Mouse (Mus musculus) kidney, embryonic 16.5 days (tissue): ENCODE measurements around the gene Aplp1. TPM values are rescaled to one million over a fixed set of nuclear protein-coding genes. Genes with fewer than 3 reads are reported as not detected.

Experiments
- ATAC-seq: fragments of 200-750 bp; cut with Nextera tagmentation; 2 replicates; pipeline ENCODE4 v1.8.0; 2017; ENCODE audit warnings: moderate TSS enrichment; ENCODE audit not compliant: low FRiP score, low TSS enrichment
- H3K27ac ChIP-seq: fragments of 300-500 bp; sonication (generic); 2 replicates; pipeline ENCODE4 v1.5.1; 2014; ENCODE audit warnings: low read length
- H3K27me3 ChIP-seq: fragments of 300-500 bp; sonication (generic); 2 replicates; pipeline ENCODE4 v1.6.1; 2014; ENCODE audit warnings: low read length, control low read depth, mixed read lengths; ENCODE audit not compliant: insufficient read depth
- H3K36me3 ChIP-seq: fragments of 300-500 bp; sonication (generic); 2 replicates; pipeline ENCODE4 v1.6.1; 2014; ENCODE audit warnings: low read length, control low read depth, mixed read lengths; ENCODE audit not compliant: insufficient read depth
- H3K4me1 ChIP-seq: fragments of 300-500 bp; sonication (generic); 2 replicates; pipeline ENCODE4 v1.6.1; 2014; ENCODE audit warnings: low read length, control low read depth, mixed read lengths; ENCODE audit not compliant: insufficient read depth
- H3K4me2 ChIP-seq: fragments of 300-500 bp; sonication (generic); replicated peaks from 2 replicates; pipeline ENCODE4 v1.6.1; 2014; ENCODE audit warnings: low read depth, low read length
- H3K4me3 ChIP-seq: fragments of 300-500 bp; sonication (generic); 2 replicates; pipeline ENCODE4 v1.5.1; 2014; ENCODE audit warnings: mild to moderate bottlenecking, low read length
- H3K9ac ChIP-seq: fragments of 300-500 bp; sonication (generic); replicated peaks from 2 replicates; pipeline ENCODE4 v1.6.1; 2014; ENCODE audit warnings: low read length
- H3K9me3 ChIP-seq: fragments of 300-500 bp; sonication (generic); 2 replicates; pipeline ENCODE4 v1.6.1; 2016; ENCODE audit warnings: low read length, control low read depth
- WGBS: fragments of 180-500 bp; shearing (Covaris S2); extraction: QIAGEN DNeasy Blood & Tissue Kit; methylation state at CpG from one replicate; pipeline ENCODE4 v1.1.7; 2014; 5-methylcytosine and 5-hydroxymethylcytosine counted together
- polyA plus RNA-seq: library from polyadenylated mRNA; unstranded; fragments of >200 nt; fragmentation: Nextera tagmentation; extraction: Ambion mirVana; gene quantifications from 2 replicates; pipeline ENCODE4 v1.2.1, GENCODE M21; 2015

The Aplp1 gene
- polyA plus RNA-seq, 1 experiment from 2014 or later = 27.9 TPM

DNA sequence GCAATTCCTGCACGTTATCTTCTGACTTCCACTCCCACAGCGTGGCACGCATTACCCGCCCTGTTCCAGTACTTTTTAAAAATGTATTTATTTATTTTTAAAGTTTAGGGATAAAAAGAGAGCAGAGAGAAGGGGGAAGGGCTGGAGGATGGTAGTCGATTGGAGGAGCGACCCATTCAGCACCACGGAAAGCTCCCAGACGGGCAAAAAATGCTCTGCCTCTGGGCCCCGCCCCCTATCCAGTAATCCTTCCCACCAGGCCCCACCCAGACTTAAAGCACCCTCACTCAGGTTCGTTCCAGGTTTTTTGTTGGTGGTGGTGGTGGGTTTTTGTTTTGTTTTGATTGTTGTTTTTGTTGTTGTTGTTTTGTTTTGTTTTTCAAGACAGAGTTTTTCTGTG is 11.1 kb downstream of the Aplp1 start:
- Histone ChIP-seq H3K9ac (no peak overlapping the region), H3K36me3 (no peaks in the 10 kb centered on the region), H3K4me2 (no peak overlapping the region), H3K27me3 (peaks cover 15% of the 10 kb centered on the region), H3K9me3 (no peaks in the 10 kb centered on the region), H3K4me3 (no peak overlapping the region), H3K4me1 (no peaks in the 10 kb centered on the region), H3K27ac (no peak overlapping the region)
- 2% methylated on average over 10 of the region's 10 CpGs for WGBS
- ATAC-seq = no peak

DNA sequence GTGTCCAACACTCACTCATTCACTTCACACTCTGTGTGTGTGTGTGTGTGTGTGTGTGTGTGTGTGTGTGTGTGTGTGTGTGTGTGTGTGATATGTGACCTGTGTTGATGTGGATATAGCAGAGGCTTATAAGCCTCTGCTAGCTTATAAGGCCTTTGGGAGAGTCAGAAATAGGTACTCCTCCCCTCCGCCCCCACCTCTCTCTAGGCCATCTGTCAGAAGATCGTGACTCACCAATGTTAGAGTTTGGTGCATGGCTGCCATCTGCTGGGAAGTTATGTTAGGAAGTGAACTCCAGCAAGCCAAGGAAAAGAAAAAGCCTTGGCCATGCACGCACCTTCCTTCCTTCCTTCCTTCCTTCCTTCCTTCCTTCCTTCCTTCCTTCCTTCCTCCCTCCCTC is 13.5 kb downstream of the Aplp1 start:
- no peak overlapping the region for H3K4me3 ChIP-seq
- H3K27me3 ChIP-seq = peaks cover 13% of the 10 kb centered on the region
- peak; percentile 49; the same call in 1 of the 2 replicates for ATAC-seq
- no peak overlapping the region for H3K9ac ChIP-seq
- H3K9me3 ChIP-seq = no peaks in the 10 kb centered on the region
- no peaks in the 10 kb centered on the region for H3K36me3 ChIP-seq
- H3K4me1 ChIP-seq = no peaks in the 10 kb centered on the region
- no peak overlapping the region for H3K4me2 ChIP-seq
- WGBS = 20% methylated on average over 3 of the region's 3 CpGs
- no peak overlapping the region for H3K27ac ChIP-seq

DNA sequence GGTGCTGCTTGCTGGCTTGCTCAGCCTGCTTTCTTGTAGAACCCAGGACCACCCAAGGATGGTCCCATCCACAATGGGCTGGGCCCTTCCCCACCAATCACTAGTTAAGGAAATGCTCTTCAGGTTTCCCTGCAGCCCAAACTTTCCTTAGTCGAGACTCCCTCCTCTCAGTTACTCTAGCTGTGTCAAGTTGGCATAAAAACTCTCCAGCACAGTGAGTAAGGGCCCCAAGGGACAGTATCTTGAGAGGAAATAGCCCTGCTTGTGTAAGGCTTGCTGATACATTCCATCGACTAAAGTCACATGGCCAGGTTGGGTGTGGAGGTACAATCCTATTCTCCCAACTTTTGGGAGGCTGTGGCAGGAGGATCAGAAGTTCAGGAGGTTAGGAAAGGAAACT is 15.1 kb downstream of the Aplp1 start:
- no peak for ATAC-seq
- H3K4me2 ChIP-seq = no peak overlapping the region
- no peaks in the 10 kb centered on the region for H3K27me3 ChIP-seq
- H3K36me3 ChIP-seq = peaks cover 3% of the 10 kb centered on the region; the same call in 1 of the 2 replicates
- 44% methylated on average over 2 of the region's 2 CpGs for WGBS
- no peaks in the 10 kb centered on the region for H3K9me3 ChIP-seq
- no peak overlapping the region for H3K27ac ChIP-seq
- H3K4me1 ChIP-seq = no peaks in the 10 kb centered on the region
- H3K9ac ChIP-seq = no peak overlapping the region
- H3K4me3 ChIP-seq = no peak overlapping the region

DNA sequence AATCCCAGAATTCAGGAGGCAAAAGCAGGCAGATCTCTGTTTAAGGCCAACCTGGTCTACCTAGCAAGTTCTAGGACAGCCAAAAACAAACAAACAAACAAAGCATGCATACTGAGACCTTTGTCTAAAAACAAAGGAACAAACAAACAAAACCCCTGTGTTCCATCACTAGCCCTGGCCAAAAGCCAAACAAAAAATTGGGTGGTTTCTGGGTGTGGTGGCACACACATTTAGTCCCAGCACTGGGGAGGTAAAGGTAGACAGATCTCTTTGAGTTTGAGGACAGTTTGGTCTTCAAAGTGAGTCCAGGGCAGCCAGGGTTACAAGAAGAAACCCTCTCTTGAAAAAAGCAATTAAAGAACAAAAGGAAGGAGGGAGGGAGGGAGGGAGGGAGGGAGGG is 16.0 kb downstream of the Aplp1 start:
- peaks cover 3% of the 10 kb centered on the region; the same call in 1 of the 2 replicates for H3K36me3 ChIP-seq
- no peaks in the 10 kb centered on the region for H3K9me3 ChIP-seq
- H3K4me3 ChIP-seq = no peak overlapping the region
- no peak overlapping the region for H3K4me2 ChIP-seq
- ATAC-seq = no peak
- no peaks in the 10 kb centered on the region for H3K27me3 ChIP-seq
- H3K4me1 ChIP-seq = no peaks in the 10 kb centered on the region
- no peak overlapping the region for H3K27ac ChIP-seq
- no peak overlapping the region for H3K9ac ChIP-seq

DNA sequence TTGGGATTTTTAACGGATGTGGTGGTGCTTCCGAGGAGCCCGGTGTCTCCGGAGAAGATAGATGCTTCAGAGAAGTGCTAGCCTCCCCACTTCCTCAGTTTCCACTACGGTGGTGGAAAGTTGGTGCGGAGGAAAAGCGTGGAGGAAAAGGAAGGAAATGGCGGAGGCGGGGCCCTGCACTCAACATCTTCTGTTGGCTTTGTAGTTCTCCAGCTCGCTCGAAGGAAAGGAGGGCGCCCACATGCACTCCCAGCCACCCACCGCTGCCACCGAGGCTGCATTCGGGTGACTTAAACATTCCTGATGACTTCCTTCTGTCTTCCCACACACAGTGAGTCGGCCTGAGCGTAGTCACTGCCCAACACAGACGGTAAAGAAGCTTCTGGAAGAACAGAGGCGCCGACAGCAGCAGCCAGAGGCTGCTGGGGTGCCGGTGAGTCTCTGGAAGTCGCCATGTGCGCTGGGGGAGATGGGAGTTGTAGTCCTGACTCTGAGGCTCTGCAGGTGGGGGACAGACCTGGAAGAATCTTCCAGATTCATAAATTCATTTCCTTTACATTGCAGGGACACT is 22.2 kb downstream of the Aplp1 start:
- Histone ChIP-seq H3K4me3 (peak overlapping the region; percentile 58), H3K9me3 (peaks cover 8% of the 10 kb centered on the region; the same call in 1 of the 2 replicates), H3K27ac (peak overlapping the region; percentile 61; the same call in 1 of the 2 replicates), H3K36me3 (peaks cover 3% of the 10 kb centered on the region; the same call in 1 of the 2 replicates), H3K9ac (peak overlapping the region; percentile 73), H3K4me1 (peaks cover 17% of the 10 kb centered on the region), H3K27me3 (no peaks in the 10 kb centered on the region), H3K4me2 (peak overlapping the region; percentile 96)
- 45% methylated on average over 23 of the region's 23 CpGs for WGBS
- ATAC-seq = no peak

DNA sequence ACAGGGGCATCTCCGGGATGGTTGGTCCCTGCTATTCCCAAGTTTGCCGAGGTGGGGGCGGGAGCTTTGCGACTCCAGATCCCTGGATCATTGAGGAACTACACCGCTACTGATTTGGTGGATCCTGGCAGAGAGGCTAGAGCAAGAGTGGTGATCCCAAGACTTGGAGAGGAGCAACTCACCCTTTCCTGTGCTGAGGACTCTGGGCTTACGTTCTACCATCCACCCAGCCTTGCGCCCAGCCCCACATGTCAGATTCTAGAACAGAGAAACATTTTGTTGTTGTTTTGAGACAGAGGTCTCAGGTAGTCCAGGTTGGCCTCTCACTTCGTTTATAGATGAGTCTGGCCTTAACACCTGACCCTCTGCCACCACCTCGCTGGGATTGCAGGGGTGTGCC is 22.8 kb downstream of the Aplp1 start:
- Histone ChIP-seq H3K27me3 (no peaks in the 10 kb centered on the region), H3K27ac (peak overlapping the region; percentile 61; the same call in 1 of the 2 replicates), H3K9me3 (peaks cover 8% of the 10 kb centered on the region; the same call in 1 of the 2 replicates), H3K36me3 (peaks cover 3% of the 10 kb centered on the region; the same call in 1 of the 2 replicates), H3K4me3 (peak overlapping the region; percentile 58), H3K4me1 (peaks cover 17% of the 10 kb centered on the region), H3K9ac (peak overlapping the region; percentile 73), H3K4me2 (peak overlapping the region; percentile 96)
- ATAC-seq = no peak
- 11% methylated on average over 9 of the region's 9 CpGs for WGBS

DNA sequence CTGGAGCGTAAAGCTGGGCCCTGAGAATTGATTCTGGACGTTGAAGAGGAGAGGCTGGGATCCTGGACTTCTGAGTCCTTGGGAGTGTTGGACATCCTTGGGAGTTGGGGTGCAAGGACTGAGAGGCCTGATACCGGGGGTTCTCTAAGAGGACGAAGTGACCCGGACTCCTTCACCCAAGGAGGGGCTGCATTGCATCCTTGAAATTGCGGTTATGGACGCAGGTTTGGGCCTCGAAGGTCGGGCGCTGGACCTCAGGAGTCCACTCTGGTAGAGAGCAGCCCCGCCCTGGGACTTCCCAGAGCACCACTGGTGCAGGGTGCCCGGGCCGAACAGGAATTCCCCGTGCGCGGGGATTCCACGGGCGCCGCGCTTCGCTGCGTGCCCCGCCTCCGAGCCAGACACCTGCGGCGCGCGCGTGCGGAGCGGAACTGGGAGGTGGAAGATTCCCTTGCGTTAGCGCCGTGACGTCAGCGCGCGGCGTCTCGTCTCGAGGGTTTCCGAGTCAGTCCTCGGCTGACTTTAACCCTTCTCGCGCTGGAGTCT is 23.4 kb downstream of the Aplp1 start:
- Histone ChIP-seq H3K9ac (peak overlapping the region; percentile 73), H3K27ac (peak overlapping the region; percentile 63; the same call in 1 of the 2 replicates), H3K4me1 (peaks cover 17% of the 10 kb centered on the region), H3K4me2 (peak overlapping the region; percentile 96), H3K9me3 (peaks cover 8% of the 10 kb centered on the region; the same call in 1 of the 2 replicates), H3K4me3 (peak overlapping the region; percentile 58), H3K27me3 (no peaks in the 10 kb centered on the region), H3K36me3 (peaks cover 3% of the 10 kb centered on the region; the same call in 1 of the 2 replicates)
- 0% methylated on average over 44 of the region's 45 CpGs for WGBS
- peak; percentile 73 for ATAC-seq

DNA sequence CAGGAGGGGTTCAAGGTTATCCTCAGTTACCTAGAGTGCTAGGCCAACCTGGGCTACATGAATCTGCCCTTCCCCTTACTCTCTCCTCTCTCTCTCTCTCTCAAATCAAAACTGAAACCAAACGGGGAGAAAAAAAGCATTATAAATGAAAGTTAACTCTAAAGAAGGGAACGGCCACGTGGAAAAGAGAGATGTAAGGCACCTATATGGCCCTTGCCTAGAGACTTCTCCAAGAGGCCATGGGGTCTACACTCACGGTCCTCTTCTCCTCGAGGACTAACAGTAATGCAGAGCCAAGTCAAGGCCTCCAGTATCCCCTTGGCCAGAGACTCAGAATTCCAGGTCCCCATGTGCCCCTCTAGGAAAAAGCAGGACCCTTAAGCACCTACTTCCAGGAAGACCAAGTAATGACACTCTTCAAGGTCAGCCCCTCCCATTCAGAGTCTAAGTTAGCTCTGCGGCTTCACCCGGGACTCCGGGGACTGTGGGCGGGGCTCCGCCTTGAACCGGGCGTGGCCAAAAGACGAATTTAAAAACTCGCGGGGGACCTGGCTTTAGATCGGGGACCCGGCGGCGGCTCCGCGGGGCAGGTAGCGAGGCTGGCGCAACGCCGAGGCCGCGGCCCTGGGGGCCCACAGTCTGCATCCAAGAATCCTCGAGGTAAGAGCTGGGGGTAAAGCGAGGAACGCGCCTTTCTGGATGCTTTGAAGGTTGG is 24.0 kb downstream of the Aplp1 start, which contains the start of gene Nfkbid:
Gene Nfkbid (plus strand): TSS at position 558 of the 715 bp plus-strand sequence.
- peaks cover 17% of the 10 kb centered on the region for H3K4me1 ChIP-seq
- WGBS = 10% methylated on average over 31 of the region's 31 CpGs
- peak within 1 kb of the TSS; percentile 58 for H3K4me3 ChIP-seq
- peak within 1 kb of the TSS; percentile 96 for H3K4me2 ChIP-seq
- H3K36me3 ChIP-seq = peaks cover 3% of the 10 kb centered on the region; the same call in 1 of the 2 replicates
- peak within 1 kb of the TSS; percentile 73 for H3K9ac ChIP-seq
- H3K27ac ChIP-seq = peak within 1 kb of the TSS; percentile 63; the same call in 1 of the 2 replicates
- H3K27me3 ChIP-seq = no peaks in the 10 kb centered on the region
- no peak; the same call in 1 of the 2 replicates for ATAC-seq
- peaks cover 8% of the 10 kb centered on the region; the same call in 1 of the 2 replicates for H3K9me3 ChIP-seq

DNA sequence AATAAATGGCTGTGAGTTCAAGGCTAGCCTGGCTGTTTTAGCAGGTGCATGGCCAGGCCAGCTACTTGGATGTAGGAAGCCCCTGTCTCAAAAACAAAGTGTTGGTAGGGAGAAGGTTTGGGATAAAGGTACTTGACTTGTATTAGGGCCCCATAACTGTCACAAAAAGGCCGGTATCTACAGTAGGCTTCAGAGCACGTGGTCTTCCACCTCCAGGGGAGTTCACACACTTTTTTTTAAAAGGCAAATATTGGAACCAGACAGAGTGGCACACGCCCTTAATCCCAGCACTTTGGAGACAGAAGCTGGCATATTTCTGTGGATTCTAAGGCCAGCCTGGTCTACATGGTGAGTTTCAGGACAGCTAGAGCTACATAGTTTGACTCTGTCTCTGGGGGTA is 24.7 kb downstream of the Aplp1 start:
- Histone ChIP-seq H3K27me3 (no peaks in the 10 kb centered on the region), H3K27ac (no peak overlapping the region), H3K4me2 (no peak overlapping the region), H3K9ac (no peak overlapping the region), H3K9me3 (peaks cover 8% of the 10 kb centered on the region; the same call in 1 of the 2 replicates), H3K36me3 (peaks cover 1% of the 10 kb centered on the region; the same call in 1 of the 2 replicates), H3K4me3 (no peak overlapping the region), H3K4me1 (peaks cover 17% of the 10 kb centered on the region)
- ATAC-seq = no peak
- 84% methylated on average over 3 of the region's 3 CpGs for WGBS
